Mouse (Mus musculus): ENCODE data around the gene Dcaf6.

- TF ChIP-seq CTCF (conservative IDR thresholded peaks at IDR 0.05; ENCODE audit: insufficient read depth, insufficient read length, low read depth, low read length): no peak
- no peak for TF ChIP-seq POLR2A (IDR thresholded peaks at IDR 0.05; ENCODE audit: low read depth, low read length)
Measured at GRCm38 (mm10) chr1:165330859-165331258, 129.4 kb downstream of the Dcaf6 start.

All from kidney, adult 2 months (tissue).